Mouse (Mus musculus) lung, postnatal 4 days (tissue): Measurements from ENCODE around the gene Tspan18.

ENCODE experiments used
- DNase-seq, 2 experiments: peaks; one replicate each; pipeline ENCODE4 v3.0.0; 2021

Gene Tspan18

GRCm38 (mm10) chr2:93257634-93258033, 76.7 kb downstream of the Tspan18 start:
- no peak for DNase-seq

GRCm38 (mm10) chr2:93256735-93257405, 77.4 kb downstream of the Tspan18 start:
- no peak for DNase-seq

GRCm38 (mm10) chr2:93252356-93252755, 81.9 kb downstream of the Tspan18 start:
- DNase-seq, result no peak

- DNase-seq, result no peak
Observed at GRCm38 (mm10) chr2:93250611-93251010, 83.7 kb downstream of the Tspan18 start.

- no peak for DNase-seq
Observed at GRCm38 (mm10) chr2:93249058-93249457, 85.2 kb downstream of the Tspan18 start.

GRCm38 (mm10) chr2:93244090-93244443, 90.2 kb downstream of the Tspan18 start:
- DNase-seq, result no peak

GRCm38 (mm10) chr2:93243439-93244089, 90.7 kb downstream of the Tspan18 start:
- DNase-seq, result no peak

- DNase-seq, result no peak
Observed at GRCm38 (mm10) chr2:93242166-93242565, 92.1 kb downstream of the Tspan18 start.

- DNase-seq, result no peak
Observed at GRCm38 (mm10) chr2:93238864-93239263, 95.4 kb downstream of the Tspan18 start.

GRCm38 (mm10) chr2:93237055-93237454, 97.2 kb downstream of the Tspan18 start:
- no peak for DNase-seq

GRCm38 (mm10) chr2:93232141-93232540, 102.2 kb downstream of the Tspan18 start:
- DNase-seq, result no peak

GRCm38 (mm10) chr2:93228480-93228824, 105.9 kb downstream of the Tspan18 start:
- DNase-seq, result no peak

GRCm38 (mm10) chr2:93227713-93228479, 106.4 kb downstream of the Tspan18 start:
- DNase-seq, result peak; percentile 43 to 69

GRCm38 (mm10) chr2:93226606-93227595, 107.4 kb downstream of the Tspan18 start:
- peak; percentile 82 to 88 for DNase-seq

GRCm38 (mm10) chr2:93223463-93223862, 110.8 kb downstream of the Tspan18 start:
- DNase-seq, result peak in 1 of 2 experiments; percentile 58

- DNase-seq, result no peak
Observed at GRCm38 (mm10) chr2:93220447-93220846, 113.9 kb downstream of the Tspan18 start.

GRCm38 (mm10) chr2:93219576-93219975, 114.7 kb downstream of the Tspan18 start:
- DNase-seq, result no peak

- no peak for DNase-seq
Observed at GRCm38 (mm10) chr2:93218353-93218990, 115.8 kb downstream of the Tspan18 start.

- DNase-seq, result peak; percentile 86 to 88
Observed at GRCm38 (mm10) chr2:93217015-93217414, 117.3 kb downstream of the Tspan18 start.

- DNase-seq, result no peak
Observed at GRCm38 (mm10) chr2:93215790-93216189, 118.5 kb downstream of the Tspan18 start.

- peak; percentile 49 to 59 for DNase-seq
Observed at GRCm38 (mm10) chr2:93214192-93214591, 120.1 kb downstream of the Tspan18 start.

GRCm38 (mm10) chr2:93212865-93213264, 121.4 kb downstream of the Tspan18 start:
- DNase-seq, result no peak
